Mouse (Mus musculus): ENCODE data around the gene Hepacam. TPM values are rescaled to one million over a fixed set of nuclear protein-coding genes. Genes with fewer than 3 reads are reported as not detected.

The Hepacam gene
- 0.05 TPM in 1 of 2 replicates, not detected in the other for polyA plus RNA-seq (2016; fragmentation: Nextera tagmentation; extraction: Ambion mirVana)

DNA sequence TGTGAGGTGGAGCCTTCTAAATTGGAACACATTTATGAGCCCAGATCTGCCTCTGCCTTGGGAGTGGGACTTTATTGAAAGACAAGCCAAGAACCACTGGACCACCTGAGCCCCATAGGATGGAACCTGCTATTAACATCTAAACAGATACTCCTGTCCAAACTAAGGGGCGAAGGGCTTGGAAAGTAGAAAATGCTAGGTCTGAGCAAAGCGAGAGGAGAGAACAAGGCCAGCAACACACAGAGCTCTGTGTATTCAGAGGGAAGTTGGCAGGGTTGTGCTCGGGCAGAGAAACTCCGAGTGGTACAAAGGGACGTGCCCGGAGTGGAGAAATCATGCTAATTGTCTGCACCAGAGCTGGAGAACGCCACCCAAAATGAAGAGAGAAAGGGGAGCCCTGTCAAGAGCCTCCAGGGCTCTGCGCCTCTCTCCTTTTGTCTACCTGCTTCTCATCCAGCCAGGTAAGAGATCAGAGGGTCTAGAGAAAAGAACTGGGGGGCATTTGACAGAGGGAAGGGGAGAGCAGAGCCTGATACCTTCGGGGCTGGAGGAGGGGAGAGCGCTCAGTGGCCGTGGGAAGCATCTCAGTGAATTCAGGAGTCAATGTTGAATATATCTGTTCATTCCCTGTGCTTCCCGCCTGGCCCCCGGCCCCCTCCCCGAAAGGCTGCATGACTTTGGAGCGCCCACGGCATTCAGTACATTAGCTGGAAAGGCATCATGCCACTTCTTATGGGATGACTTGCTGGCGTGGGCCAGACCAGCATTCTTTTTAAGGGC is at the start of gene Hepacam:
TSS of gene Hepacam (plus strand) at position 51 of the 780 bp plus-strand sequence.
- 73% methylated on average over 17 of the region's 17 CpGs for WGBS (ENCODE audit: insufficient replicate concordance)

DNA sequence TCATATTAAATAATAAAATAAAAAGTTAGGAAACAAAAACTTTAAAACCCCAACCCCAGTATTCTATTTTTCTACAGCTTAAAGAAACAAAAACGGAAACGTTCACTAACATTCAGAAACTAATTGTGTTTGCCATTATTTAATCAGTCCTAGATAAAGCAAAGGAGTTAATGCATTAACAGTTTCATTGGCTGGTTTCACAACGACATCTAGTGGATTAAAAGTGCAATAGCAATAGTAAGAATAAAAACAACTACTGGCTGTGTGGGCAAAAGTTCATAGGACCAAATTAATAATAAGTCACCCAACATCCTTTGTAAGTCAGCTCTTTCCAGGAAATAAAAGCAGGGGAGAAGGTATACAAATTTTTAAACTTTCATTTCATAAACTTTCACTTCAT is 37.7 kb upstream of the Hepacam start:
- Histone ChIP-seq H3K27me3 (replicated peaks) (no peaks in the 10 kb centered on the region), H3K9ac (no peak overlapping the region), H3K4me2 (no peak overlapping the region), H3K9me3 (replicated peaks) (no peaks in the 10 kb centered on the region), H3K4me1 (no peaks in the 10 kb centered on the region), H3K4me3 (no peak overlapping the region), H3K27ac (no peak overlapping the region), H3K36me3 (0 out of 2 replicates have a peak, but pooled peaks cover 3% of the 10 kb centered on the region)
- 36% methylated on average over 3 of the region's 3 CpGs for WGBS (ENCODE audit: insufficient replicate concordance)
- ATAC-seq, result no peak

More for the DNA sequence above, at the start of gene Hepacam:
- H3K4me1 ChIP-seq, result no peaks in the 10 kb centered on the region
- H3K36me3 ChIP-seq, result no peaks in the 10 kb centered on the region
- H3K4me2 ChIP-seq, result no peak within 1 kb of the TSS
- no peaks in the 10 kb centered on the region for H3K27me3 ChIP-seq (replicated peaks)
- no peaks in the 10 kb centered on the region for H3K9me3 ChIP-seq (replicated peaks)
- no peak for ATAC-seq
- H3K27ac ChIP-seq, result no peak within 1 kb of the TSS
- H3K9ac ChIP-seq, result no peak within 1 kb of the TSS
- no peak within 1 kb of the TSS for H3K4me3 ChIP-seq

DNA sequence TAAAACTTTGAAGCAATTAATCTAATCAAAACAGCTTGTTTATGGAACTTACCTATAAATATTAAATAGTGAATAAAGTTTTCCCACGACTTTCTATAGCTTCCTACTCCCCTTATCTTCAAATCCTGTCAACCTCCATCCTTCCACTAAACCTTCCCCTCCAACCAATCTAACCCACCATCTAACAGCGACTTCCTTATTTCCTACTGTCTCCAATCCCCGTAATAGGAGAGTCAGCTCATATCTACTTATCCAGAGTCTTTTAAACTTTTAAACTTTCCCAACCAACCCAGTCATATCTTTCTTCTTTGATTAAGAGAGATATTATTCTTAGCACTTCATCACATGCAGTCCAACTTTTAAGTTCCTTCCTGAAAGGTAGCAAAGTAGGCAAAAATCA is 21.7 kb upstream of the Hepacam start:
- H3K4me3 ChIP-seq, result no peak overlapping the region
- WGBS (ENCODE audit: insufficient replicate concordance), result 32% methylated on average over 3 of the region's 3 CpGs
- H3K27me3 ChIP-seq (replicated peaks), result no peaks in the 10 kb centered on the region
- no peak overlapping the region for H3K4me2 ChIP-seq
- H3K9ac ChIP-seq, result no peak overlapping the region
- H3K4me1 ChIP-seq, result peaks cover 17% of the 10 kb centered on the region
- H3K36me3 ChIP-seq, result peaks cover 24% of the 10 kb centered on the region
- no peak for ATAC-seq
- H3K9me3 ChIP-seq (replicated peaks), result no peaks in the 10 kb centered on the region
- no peak overlapping the region for H3K27ac ChIP-seq

DNA sequence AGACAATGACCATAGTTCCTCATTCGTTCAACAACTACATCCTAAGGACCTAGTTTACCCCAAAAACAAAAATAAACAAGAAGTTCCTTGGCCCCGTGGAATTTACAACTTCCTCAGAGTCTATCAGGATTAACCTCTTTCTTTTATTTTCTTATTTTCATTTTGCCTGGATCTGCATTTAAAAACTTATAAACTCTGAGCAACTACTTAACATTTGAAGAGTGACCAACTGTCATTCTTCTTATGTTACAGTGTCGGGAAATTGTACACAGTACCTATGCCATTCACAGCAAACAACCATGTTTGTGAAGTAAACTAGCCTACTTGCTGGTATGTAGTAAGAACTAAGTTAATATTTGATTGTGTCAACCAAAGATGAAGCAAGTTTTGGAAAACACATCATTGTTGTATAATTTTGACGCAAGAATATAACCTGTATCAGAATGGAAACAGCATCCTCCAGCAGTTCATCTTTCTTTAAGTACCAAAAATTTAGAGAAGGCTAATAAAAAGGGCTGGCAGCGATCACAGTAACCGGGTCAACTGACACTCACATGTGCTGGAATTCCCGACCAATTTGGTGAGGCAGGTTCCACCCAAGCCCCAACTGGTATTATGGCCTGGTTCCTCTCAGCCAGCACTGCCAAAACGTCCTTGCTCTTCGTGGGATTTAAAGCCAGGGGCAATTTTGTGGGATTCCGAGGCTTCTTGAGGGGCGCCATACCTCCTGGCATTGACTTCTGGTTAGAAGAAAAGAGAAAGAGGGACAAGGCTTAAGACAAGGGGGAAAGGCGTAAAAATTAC is 19.8 kb upstream of the Hepacam start:
- H3K4me2 ChIP-seq, result peak overlapping the region; percentile 74
- WGBS (ENCODE audit: insufficient replicate concordance), result 9% methylated on average over 12 of the region's 12 CpGs
- peak overlapping the region; percentile 93 for H3K9ac ChIP-seq
- peaks cover 17% of the 10 kb centered on the region for H3K4me1 ChIP-seq
- H3K36me3 ChIP-seq, result peaks cover 10% of the 10 kb centered on the region
- peak overlapping the region; percentile 97 for H3K27ac ChIP-seq
- no peaks in the 10 kb centered on the region for H3K9me3 ChIP-seq (replicated peaks)
- H3K4me3 ChIP-seq, result peak overlapping the region; percentile 80
- H3K27me3 ChIP-seq (replicated peaks), result no peaks in the 10 kb centered on the region
- peak; percentile 16 for ATAC-seq

DNA sequence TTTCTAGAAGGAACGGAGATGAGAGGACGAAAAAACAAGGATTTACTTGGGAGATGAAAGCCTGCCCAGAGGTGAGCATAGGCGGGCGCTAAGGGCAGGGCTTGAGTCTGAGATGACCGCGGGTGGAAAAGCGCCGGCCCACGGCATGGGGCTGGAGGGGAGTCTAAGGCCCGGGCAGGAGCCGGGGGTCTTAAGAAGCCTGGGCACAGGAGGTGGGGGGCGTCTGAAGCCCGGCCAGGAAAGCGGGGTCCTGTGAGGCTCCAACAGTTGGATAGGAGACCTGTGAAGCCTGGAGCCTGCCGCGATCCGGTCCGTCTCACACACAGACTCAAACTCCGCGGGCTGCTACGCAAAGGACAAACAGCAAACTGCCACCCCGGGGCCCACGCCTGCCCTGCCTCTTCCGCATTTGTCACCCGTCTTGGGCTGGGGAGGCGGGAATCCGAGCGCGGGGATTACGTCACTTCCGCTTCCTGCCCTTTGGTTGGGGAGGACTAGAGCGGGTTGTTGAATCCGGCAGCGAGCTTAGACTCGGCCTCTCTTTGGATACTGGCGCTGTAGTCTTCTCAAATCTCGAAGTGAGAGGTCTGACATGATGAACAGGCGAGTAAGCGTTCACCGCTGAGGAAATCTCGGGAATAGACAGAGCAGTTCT is 19.0 kb upstream of the Hepacam start, which contains the start of gene Ccdc15:
TSS of gene Ccdc15 (minus strand) at position 445 of the 655 bp plus-strand sequence.
- Histone ChIP-seq H3K27me3 (replicated peaks) (no peaks in the 10 kb centered on the region), H3K9me3 (replicated peaks) (no peaks in the 10 kb centered on the region), H3K36me3 (peaks cover 3% of the 10 kb centered on the region; the same call in 1 of the 2 replicates), H3K4me3 (peak within 1 kb of the TSS; percentile 80), H3K4me2 (peak within 1 kb of the TSS; percentile 74), H3K9ac (peak within 1 kb of the TSS; percentile 93), H3K27ac (peak within 1 kb of the TSS; percentile 97), H3K4me1 (peaks cover 17% of the 10 kb centered on the region)
- peak; percentile 97 for ATAC-seq
- under 1% methylated on average over 41 of the region's 41 CpGs for WGBS (ENCODE audit: insufficient replicate concordance)

DNA sequence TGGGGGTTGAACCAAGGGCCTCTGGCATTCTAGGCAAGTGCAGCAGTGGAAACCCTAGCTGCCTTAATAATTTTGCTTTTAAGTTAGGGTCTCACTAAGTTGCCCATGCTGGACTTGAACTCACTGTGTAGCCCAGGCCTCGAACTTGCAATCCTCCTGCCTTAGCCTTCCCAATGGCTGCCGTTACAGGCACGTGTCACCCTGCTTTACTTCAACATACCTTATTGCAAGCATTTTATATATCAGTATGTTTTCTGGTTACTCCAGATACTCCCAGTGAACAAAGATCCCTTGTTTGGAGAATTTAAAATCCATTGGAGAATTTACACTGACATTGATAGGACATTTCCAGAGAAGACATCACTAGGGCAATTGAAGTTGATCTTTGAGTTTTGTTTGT is 18.1 kb upstream of the Hepacam start:
- 85% methylated on average over 3 of the region's 3 CpGs for WGBS (ENCODE audit: insufficient replicate concordance)
- peak overlapping the region; percentile 80 for H3K4me3 ChIP-seq
- H3K4me1 ChIP-seq, result peaks cover 17% of the 10 kb centered on the region
- H3K9me3 ChIP-seq (replicated peaks), result no peaks in the 10 kb centered on the region
- no peak for ATAC-seq
- H3K9ac ChIP-seq, result peak overlapping the region; percentile 93
- H3K4me2 ChIP-seq, result peak overlapping the region; percentile 74
- no peaks in the 10 kb centered on the region for H3K27me3 ChIP-seq (replicated peaks)
- peaks cover 3% of the 10 kb centered on the region; the same call in 1 of the 2 replicates for H3K36me3 ChIP-seq
- H3K27ac ChIP-seq, result peak overlapping the region; percentile 97; the same call in 1 of the 2 replicates

DNA sequence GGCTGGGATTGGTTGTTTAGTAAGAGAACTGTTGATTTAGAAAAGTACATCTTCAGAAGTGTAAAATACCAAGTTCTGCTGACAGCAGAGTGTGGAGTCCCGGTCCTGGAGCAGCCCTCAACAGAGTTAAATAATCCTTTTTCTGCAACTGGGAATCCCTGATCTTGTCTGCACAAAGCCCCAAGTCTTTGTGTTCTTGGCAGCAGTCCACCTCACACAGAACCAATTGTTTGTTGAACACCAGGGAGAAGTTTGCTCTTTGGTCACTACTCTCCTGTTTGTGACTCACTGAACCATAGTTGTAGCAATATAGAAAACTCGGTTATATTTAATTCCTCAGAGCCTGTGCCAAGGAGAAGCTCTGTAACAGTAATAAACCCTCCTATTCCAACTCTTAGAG is 15.9 kb upstream of the Hepacam start:
- ATAC-seq, result no peak
- no peak overlapping the region for H3K9ac ChIP-seq
- H3K27ac ChIP-seq, result no peak overlapping the region
- no peaks in the 10 kb centered on the region for H3K36me3 ChIP-seq
- H3K4me3 ChIP-seq, result no peak overlapping the region
- peaks cover 13% of the 10 kb centered on the region for H3K4me1 ChIP-seq
- H3K27me3 ChIP-seq (replicated peaks), result no peaks in the 10 kb centered on the region
- H3K9me3 ChIP-seq (replicated peaks), result no peaks in the 10 kb centered on the region
- H3K4me2 ChIP-seq, result no peak overlapping the region
- 53% methylated on average over 2 of the region's 2 CpGs for WGBS (ENCODE audit: insufficient replicate concordance)

DNA sequence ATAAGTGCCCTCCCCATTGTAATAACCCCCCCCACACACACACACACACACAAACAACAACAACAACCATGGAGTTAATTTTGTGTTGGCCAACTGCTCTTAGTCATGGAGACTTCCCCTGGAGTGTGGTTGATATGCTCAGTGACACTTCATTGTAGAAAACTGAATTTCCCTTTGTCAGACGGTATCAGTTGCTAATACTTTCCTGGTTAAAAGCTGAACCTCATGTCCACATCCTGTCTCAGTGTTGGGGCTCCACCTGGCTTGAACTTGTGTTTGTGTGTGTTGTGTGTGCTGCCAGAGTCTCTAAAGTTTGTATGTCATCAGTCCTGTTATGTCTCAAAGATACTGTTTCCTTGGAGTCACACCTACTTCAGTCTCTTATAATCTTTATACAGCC is 12.7 kb upstream of the Hepacam start:
- Histone ChIP-seq H3K4me3 (no peak overlapping the region), H3K36me3 (no peaks in the 10 kb centered on the region), H3K9ac (no peak overlapping the region), H3K4me2 (no peak overlapping the region), H3K9me3 (replicated peaks) (no peaks in the 10 kb centered on the region), H3K27ac (no peak overlapping the region), H3K4me1 (peaks cover 6% of the 10 kb centered on the region), H3K27me3 (replicated peaks) (no peaks in the 10 kb centered on the region)
- 35% methylated on average over 1 of the region's 1 CpGs for WGBS (ENCODE audit: insufficient replicate concordance)
- no peak for ATAC-seq

DNA sequence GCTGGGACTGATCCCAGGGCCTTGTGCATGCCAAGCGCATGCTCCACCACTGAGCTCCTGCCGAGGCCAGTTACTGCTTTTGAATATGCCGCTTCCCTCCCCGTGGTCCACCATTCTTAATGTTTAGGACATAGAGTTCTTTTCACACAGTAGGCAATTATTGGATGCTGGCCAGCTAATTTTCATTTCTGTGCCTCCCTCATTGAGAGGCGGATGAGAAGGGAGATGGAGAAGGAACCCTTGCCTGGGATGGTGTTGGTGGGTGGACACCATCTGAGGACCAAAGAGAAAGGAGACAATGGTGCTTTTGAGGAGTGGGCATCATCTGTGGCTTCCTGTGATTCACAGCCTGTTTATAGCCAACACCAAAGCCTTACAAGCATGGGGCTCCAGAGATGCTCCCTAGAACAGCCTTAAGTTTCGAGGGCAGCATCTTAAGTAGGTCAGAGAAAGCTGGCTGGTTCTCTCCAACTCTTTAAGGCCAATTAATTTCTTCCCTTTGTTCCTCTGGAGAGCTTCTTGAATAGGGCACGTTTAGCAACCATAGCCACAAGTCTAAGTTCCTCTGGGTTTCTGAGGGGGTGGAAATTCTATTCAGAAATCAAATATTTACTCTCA is 8.3 kb upstream of the Hepacam start:
- WGBS (ENCODE audit: insufficient replicate concordance), result 68% methylated on average over 7 of the region's 7 CpGs
- Histone ChIP-seq H3K4me2 (no peak overlapping the region), H3K9me3 (replicated peaks) (no peaks in the 10 kb centered on the region), H3K4me1 (peaks cover 10% of the 10 kb centered on the region), H3K9ac (no peak overlapping the region), H3K36me3 (no peaks in the 10 kb centered on the region), H3K4me3 (no peak overlapping the region), H3K27ac (no peak overlapping the region), H3K27me3 (replicated peaks) (no peaks in the 10 kb centered on the region)
- no peak for ATAC-seq

DNA sequence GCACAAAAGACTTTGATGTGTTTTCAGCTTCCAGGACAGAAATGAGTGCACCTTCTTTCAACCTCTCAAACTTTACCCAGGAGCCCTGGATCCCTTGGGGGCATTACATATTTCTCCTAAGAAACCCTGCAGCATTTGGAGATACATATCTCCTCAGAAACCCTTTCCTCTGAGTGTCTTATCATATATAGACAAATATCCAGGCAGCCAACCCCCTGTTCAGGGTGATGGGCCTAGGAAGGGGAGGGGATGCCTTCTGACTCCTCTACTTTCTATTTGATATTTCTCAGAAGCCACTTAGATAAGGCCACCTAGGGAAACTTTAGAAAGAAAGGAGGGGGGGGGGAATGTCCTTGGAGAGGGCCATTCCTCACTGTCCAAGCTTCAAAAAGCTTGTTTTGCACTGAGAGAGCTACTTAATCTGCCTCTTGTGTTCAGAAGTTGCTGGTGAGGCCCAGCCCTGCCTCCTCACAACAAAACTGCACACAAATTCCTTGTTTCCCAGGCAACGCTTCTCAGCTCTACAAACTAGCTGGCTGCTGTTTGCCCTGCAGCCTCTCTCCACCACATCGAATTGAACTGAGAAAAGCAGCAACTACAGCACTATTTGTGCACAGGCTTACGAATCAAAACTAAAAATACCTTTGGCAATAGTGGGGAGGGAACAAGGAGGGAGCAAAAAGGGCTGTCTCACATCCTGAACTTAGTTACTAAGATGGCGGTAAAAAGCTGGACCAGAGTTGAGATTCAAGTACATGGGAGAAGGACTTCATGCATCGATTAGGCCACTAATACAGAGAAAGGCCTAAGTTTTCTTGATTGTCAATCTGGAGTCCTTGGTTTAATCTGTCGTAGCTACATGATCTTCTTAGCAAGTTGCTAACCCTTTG is 7.6 kb upstream of the Hepacam start:
- Histone ChIP-seq H3K9me3 (replicated peaks) (no peaks in the 10 kb centered on the region), H3K27ac (no peak overlapping the region), H3K4me2 (no peak overlapping the region), H3K36me3 (no peaks in the 10 kb centered on the region), H3K4me1 (peaks cover 10% of the 10 kb centered on the region), H3K4me3 (no peak overlapping the region), H3K27me3 (replicated peaks) (no peaks in the 10 kb centered on the region), H3K9ac (no peak overlapping the region)
- 64% methylated on average over 6 of the region's 6 CpGs for WGBS (ENCODE audit: insufficient replicate concordance)
- no peak for ATAC-seq

DNA sequence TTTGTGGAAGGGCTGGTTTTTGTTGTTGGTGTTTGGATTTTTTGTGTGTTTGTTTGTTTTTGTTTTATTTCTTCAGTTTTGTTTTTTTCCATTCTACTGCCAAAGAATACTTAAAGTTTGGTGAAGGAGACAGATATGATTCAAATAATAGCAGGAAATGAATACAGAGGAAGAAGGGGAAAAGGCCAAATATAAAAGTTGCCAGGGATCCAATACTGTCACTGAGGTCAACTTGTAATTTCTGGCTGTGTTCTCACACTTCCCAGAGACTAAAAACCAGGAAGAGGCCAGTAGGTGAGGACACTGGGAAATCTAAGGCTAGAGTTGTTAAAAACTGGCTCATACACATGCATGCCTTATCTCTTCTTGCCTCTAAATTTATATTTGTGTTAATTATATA is 5.1 kb upstream of the Hepacam start:
- Histone ChIP-seq H3K4me2 (no peak overlapping the region), H3K27ac (no peak overlapping the region), H3K4me1 (peaks cover 10% of the 10 kb centered on the region), H3K4me3 (no peak overlapping the region), H3K27me3 (replicated peaks) (no peaks in the 10 kb centered on the region), H3K9me3 (replicated peaks) (no peaks in the 10 kb centered on the region), H3K36me3 (no peaks in the 10 kb centered on the region), H3K9ac (no peak overlapping the region)
- no peak for ATAC-seq
